Mouse (Mus musculus): Measurements from ENCODE around the gene Gm1113.

The Gm1113 gene

GRCm38 (mm10) chr9:35518169-35518568, at the start of gene Gm1113:
Gm1113 (minus strand) TSS chr9:35518269.
- DNase-seq = no peak

GRCm38 (mm10) chr9:35564536-35565240, 46.6 kb upstream of the Gm1113 start:
- no peak for DNase-seq

GRCm38 (mm10) chr9:35561583-35561982, 43.5 kb upstream of the Gm1113 start:
- no peak for DNase-seq

GRCm38 (mm10) chr9:35561076-35561475, 43.0 kb upstream of the Gm1113 start:
- DNase-seq = no peak

- peak; percentile 77 for DNase-seq
These were observed 41.2 kb upstream of the Gm1113 start for GRCm38 (mm10) chr9:35559009-35559890.

- peak; percentile 88 for DNase-seq
These were observed 40.4 kb upstream of the Gm1113 start, which contains the start of the genes Ddx25 and Pus3 for GRCm38 (mm10) chr9:35558257-35559008. Ddx25 (minus strand) TSS chr9:35558528. Pus3 (plus strand) TSS chr9:35558595.

GRCm38 (mm10) chr9:35556494-35557102, 38.5 kb upstream of the Gm1113 start:
- DNase-seq = no peak

- DNase-seq = no peak
These were observed 30.4 kb upstream of the Gm1113 start for GRCm38 (mm10) chr9:35548455-35548854.

- no peak for DNase-seq
These were observed 28.7 kb upstream of the Gm1113 start for GRCm38 (mm10) chr9:35546745-35547144.

- DNase-seq = no peak
These were observed 27.6 kb upstream of the Gm1113 start for GRCm38 (mm10) chr9:35545704-35546103.

GRCm38 (mm10) chr9:35544666-35545065, 26.6 kb upstream of the Gm1113 start:
- no peak for DNase-seq

- DNase-seq = no peak
These were observed 25.2 kb upstream of the Gm1113 start for GRCm38 (mm10) chr9:35543099-35543860.

GRCm38 (mm10) chr9:35541941-35542340, 23.9 kb upstream of the Gm1113 start:
- no peak for DNase-seq

- peak; percentile 68 for DNase-seq
These were observed 23.4 kb upstream of the Gm1113 start for GRCm38 (mm10) chr9:35541488-35541887.

GRCm38 (mm10) chr9:35541024-35541423, 23.0 kb upstream of the Gm1113 start:
- no peak for DNase-seq

GRCm38 (mm10) chr9:35539001-35539750, 21.1 kb upstream of the Gm1113 start:
- no peak for DNase-seq

- no peak for DNase-seq
These were observed 17.8 kb upstream of the Gm1113 start for GRCm38 (mm10) chr9:35535876-35536275.

GRCm38 (mm10) chr9:35535110-35535509, 17.0 kb upstream of the Gm1113 start:
- peak; percentile 52 for DNase-seq

GRCm38 (mm10) chr9:35533266-35533665, 15.2 kb upstream of the Gm1113 start:
- no peak for DNase-seq

GRCm38 (mm10) chr9:35529796-35530195, 11.7 kb upstream of the Gm1113 start:
- DNase-seq = no peak

- no peak for DNase-seq
These were observed 11.1 kb upstream of the Gm1113 start for GRCm38 (mm10) chr9:35529141-35529540.
